Mouse (Mus musculus) heart, adult 10 weeks (tissue): Measurements from ENCODE around the gene Olfr430. TPM values are rescaled to one million over a fixed set of nuclear protein-coding genes. Genes with fewer than 3 reads are reported as not detected.

Source experiments
- polyA plus RNA-seq: library from polyadenylated mRNA; stranded (reverse); fragments of 350-450 nt; fragmentation: Illumina TruSeq; extraction: RNeasy Lipid Tissue Mini Kit (QIAGEN cat#74804); gene quantifications from one replicate; pipeline ENCODE4 v1.2.3, GENCODE M21; 2014; ENCODE audit warnings: low read depth, low replicate concordance

The Olfr430 gene
- polyA plus RNA-seq = not detected

GRCm38 (mm10) chr1:174066305-174066704 is at the start of gene Olfr430:
Olfr430 (plus strand) TSS chr1:174066605.

DNA sequence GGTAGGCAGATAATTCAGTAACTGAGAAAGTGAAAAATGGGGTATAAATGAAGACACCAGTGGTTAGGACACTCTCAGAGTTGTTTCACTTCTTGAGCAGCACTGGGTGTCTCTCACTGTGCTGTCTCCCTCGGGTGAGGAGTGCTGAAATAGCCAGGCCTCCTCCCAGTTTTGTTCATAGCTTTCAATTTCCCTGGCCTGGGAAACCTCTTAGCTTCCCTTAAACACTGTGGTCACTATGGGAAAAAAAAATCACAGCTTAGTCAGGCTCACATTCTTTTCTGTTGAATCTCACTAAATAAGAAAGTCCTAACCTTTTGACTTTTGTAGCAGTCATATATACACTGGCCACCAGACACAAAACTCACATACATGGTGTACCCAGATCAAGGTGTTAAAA is 34.7 kb upstream of the Olfr430 start, which contains the start of gene Ifi205:
TSS of gene Ifi205 (minus strand) at position 113 of the 400 bp plus-strand sequence.

DNA sequence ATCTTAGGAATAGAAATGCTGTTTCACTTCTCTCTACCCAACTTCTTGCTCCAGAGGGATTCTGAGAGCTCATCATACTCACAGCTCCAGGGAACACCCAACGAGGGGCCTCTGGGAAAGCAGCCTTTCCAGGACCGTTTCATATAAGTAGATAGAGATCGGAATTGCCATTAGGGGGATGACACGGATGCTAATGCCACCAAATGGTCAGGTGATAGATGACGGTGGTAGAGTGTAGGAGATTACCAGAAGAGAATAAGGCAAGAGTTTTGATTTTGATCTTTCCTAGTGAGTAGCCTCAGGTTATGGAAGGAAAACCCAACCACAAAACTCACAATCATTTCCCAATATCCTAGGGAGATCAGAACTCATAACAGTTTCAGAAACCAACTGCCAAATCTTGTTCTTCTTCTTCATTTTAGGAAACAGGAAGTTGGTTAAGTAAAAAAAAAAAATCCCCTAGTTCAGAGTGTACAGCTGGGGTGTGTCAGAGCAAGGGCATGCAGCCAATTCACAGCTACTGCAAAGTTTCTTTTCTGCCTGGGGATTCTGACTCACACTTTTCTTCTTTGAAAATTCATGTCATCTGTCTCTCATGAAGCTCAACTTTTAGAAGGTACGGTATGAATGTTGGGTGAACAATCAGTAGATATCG is 25.8 kb upstream of the Olfr430 start, which contains the start of gene Olfr433:
TSS of gene Olfr433 (plus strand) at position 183 of the 655 bp plus-strand sequence.

DNA sequence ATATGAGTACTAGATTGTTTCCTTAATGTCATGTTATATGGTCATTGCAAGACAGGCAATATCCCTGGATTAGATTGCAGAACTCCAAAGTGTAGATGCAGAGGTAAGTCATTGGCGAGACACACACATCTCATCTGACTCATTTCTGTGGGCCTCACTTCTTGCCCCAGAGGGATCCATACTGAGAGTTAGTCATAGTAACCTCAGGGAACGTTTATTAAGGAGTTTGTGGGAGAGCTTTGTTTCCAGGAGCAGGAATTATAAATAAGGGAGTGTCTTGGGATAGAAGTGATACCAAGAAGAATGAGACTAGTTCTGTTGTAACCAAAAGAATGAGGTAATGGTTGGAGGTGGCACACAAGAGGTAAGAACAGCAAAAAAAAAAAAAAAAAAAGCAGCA is 17.5 kb upstream of the Olfr430 start, which contains the start of gene Olfr432:
TSS of gene Olfr432 (plus strand) at position 313 of the 400 bp plus-strand sequence.

DNA sequence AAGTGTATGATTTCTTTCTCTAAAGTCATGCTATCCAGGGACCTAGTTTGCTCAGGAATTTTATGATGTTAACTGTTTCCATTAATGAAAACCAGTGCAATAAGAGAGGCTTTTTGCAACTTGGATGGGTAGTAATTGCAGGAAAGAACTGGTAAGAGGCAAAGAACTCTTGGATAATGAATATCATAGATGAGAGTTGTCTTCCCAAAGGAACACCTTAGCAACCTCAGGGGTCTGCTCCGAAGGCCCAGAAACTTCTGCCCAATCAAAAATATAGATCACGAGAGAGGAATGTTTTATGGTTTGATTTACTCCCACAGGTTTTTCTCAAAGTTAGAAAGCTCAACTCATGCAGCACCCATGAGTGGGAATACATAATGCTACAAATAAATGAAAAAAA is 17.6 kb downstream of the Olfr430 start, which contains the start of gene Olfr429:
TSS of gene Olfr429 (plus strand) at position 301 of the 400 bp plus-strand sequence.

GRCm38 (mm10) chr1:174096591-174096990 is 30.2 kb downstream of the Olfr430 start, which contains the start of gene Olfr427:
Olfr427 (plus strand) TSS chr1:174096891.

GRCm38 (mm10) chr1:174121062-174121461 is 54.7 kb downstream of the Olfr430 start, which contains the start of gene Olfr231:
Olfr231 (minus strand) TSS chr1:174121162.

Other genes with a start within 250 kb of the Olfr430 start
- gene Ifi211, start 153.6 kb upstream of the Olfr430 start, polyA plus RNA-seq = 4.5 TPM
- 38.8 TPM for gene Mndal, start 124.1 kb upstream of the Olfr430 start, polyA plus RNA-seq
- gene Ifi203, start 123.9 kb upstream of the Olfr430 start, polyA plus RNA-seq = 27.9 TPM
- gene Ifi202b, start 83.9 kb upstream of the Olfr430 start, polyA plus RNA-seq = not detected
- gene Ifi205, start 34.8 kb upstream of the Olfr430 start, polyA plus RNA-seq = 8.1 TPM
- gene Olfr433, start 25.9 kb upstream of the Olfr430 start, polyA plus RNA-seq = not detected
- not detected for gene Olfr432, start 17.4 kb upstream of the Olfr430 start, polyA plus RNA-seq
- gene Olfr429, start 17.7 kb downstream of the Olfr430 start, polyA plus RNA-seq = not detected
- not detected for gene Olfr427, start 30.3 kb downstream of the Olfr430 start, polyA plus RNA-seq
- gene Olfr231, start 54.6 kb downstream of the Olfr430 start, polyA plus RNA-seq = not detected
- not detected for gene Olfr424, start 64.9 kb downstream of the Olfr430 start, polyA plus RNA-seq
- not detected for gene Olfr420, start 89.0 kb downstream of the Olfr430 start, polyA plus RNA-seq
- gene Spta1, start 106.2 kb downstream of the Olfr430 start, polyA plus RNA-seq = 9.6 TPM
- gene Olfr419, start 185.5 kb downstream of the Olfr430 start, polyA plus RNA-seq = not detected